Mouse (Mus musculus) left cerebral cortex, postnatal 4 days (tissue): ENCODE measurements around the gene Adgrg1. TPM values are rescaled to one million over a fixed set of nuclear protein-coding genes. Genes with fewer than 3 reads are reported as not detected.

Experiments used
- DNase-seq: peaks from one replicate; pipeline ENCODE4 v3.0.0-alpha.2; 2022
- intact Hi-C: fragments of 180-260 bp; cut with DNase I; formaldehyde crosslinking; loops from one replicate; pipeline ENCODE4 v1.15.1; 2025
- total RNA-seq, 2 experiments: library from RNA; stranded (reverse); gene quantifications; 2 replicates each; pipeline ENCODE4 v1.2.3; 2021

Gene Adgrg1
- total RNA-seq, 2 experiments from 2014 or later, result 125 to 153 TPM

DNA sequence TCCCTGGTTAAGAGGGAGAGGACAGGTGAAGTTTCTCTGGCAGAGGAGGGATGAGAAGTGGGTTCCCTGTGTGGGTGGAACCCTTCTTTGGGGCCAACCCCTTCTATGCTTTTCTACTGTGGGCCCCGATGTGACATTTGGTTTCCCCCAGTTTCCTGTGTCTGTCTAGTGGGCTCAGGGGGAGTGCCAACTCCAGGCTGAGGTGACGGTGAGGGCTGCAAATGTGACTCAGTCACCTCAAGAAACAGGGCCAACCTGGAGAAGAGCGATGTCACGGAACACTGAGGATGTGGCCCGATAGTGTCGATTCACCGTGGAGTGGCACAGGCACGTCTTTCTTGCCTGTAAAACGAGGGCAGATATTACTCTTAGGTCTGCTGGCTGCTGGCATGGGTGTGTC lies 1.3 kb upstream of the Adgrg1 start:
- no peak for DNase-seq
- intact Hi-C loops, result no loop called here

DNA sequence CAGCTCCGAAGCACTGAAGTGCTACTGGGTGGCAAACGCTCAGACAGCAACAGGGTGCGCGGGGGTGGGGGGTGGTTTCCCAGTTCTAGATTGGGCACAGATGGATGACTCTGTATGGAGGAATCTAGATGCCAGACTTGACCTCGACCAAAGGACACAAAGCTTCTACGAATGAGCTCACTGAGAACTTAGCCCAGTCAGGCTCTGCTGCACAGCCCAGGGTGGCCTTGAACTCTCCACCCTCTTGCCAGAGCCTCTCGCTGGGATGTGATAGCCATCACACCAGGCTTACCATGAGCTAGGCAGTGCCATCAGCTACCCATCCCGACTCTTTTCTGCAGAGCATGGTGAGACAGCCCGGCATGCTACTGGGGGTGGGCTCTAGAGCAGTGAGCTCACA lies 765 bp upstream of the Adgrg1 start:
- intact Hi-C loops, result no loop called here

DNA sequence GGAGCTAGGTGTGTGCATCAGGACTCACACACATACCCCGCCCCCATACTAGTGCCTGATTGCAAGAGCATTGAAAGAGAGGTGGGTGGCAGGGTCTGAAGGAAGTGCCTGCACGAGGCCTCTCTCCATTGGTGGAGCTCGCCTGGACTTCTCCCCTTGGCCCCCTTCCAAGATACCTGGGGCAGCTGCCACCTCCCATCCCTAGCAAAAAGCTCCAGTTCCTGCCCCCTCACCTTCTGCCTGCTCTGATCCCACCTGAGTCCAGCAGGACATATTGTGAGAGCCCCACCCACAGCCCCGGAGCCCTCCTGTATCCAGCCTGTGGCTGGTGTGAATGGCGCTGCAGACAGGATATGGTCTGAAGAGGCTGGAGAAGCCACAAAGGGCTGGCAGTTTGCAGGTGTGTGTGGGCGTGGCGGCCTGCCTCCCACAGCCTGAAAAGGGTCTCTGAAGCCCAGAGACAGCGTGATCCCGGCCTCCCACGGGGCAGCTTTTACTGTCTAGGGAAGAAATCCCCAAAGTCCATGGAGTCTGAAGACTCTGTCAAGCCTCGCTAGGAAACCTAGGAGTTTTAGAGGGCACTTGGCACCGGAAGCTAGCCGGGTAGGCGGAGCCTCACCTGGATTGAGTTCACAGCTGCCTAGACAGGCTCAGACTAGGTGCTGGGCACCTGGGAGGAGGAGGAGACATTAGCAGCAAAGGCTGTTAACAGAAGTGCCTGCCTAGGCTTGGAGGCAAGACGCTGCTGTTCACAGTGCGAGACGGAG lies 2.3 kb downstream of the Adgrg1 start:
- no peak for DNase-seq
- intact Hi-C loops, result no loop called here

More for the DNA sequence above, 765 bp upstream of the Adgrg1 start:
- no peak for DNase-seq

DNA sequence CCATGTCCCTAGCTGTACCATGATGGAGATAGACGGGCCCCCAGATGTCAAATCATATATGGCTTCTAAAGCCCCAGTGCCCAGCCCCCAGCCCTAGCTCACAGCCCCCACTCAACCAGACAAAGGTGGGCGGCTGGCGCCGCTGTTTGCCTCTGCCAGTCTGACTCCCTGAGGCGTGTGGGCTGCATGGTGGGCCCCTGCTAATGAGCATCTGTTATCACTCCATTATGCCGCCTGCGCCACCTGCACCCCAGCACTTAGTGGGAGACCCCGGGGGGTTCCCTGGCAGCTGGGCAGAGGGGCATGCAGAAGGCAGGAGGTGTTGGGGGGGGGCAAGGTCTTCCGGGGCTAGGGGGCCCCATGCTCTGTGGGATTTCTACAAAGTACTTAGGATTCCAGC lies 3.6 kb downstream of the Adgrg1 start:
- DNase-seq, result peak; percentile 66
- intact Hi-C loops, result no loop called here

DNA sequence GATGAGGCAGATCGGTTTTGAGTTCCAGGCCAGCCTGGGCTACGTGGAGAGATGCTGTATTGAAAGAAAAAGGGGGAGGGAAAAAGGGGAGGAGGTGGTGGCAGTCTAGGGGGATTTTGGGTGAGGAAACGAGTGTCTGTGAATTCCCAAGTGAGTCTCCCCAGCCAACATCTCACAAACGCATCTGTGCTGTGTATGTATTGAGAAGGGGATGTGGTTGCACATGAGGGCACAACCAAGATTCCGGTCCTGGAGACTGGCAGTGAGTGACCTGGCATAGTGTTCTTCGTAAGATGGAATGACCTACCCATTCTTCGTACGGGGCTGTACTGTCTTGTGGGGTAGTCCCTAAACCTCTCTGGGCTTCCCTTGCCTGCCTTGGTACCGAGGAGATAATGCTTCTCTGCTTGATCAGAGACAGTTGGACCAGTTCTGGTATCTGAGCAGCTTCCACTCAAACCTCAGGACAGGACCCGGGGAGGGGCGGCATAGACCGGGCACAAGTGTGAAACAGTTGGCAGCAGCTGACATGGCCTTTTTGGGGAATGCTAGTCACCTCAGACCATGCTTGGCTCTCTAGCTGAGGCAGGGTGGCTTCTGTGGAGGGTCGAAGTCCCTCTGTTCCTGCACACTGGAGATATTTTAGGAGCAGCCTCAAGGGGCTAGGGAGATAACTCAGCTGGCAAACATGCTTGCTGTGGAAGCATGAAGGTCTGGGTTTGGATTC lies 4.2 kb downstream of the Adgrg1 start:
- DNase-seq, result no peak
- intact Hi-C loops, result no loop called here

DNA sequence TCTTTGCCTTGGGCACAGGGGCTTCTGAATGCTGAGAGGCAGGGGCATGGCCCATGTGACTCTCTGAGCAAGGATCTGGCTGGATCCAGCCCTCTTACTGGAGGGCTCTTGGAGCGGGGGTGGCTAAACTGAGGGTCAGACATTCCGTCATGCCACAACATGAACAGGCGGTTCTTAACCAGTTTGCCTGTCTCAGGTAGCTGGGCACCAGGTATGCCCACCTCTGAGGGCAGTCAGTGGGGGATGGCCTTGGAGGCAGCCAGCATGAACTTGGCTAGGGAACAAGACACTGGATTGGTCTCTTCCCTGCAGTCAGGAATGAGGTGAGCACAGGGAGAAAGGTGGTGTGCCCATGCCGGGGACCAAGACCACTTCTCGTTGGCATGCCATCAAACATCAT lies 5.6 kb downstream of the Adgrg1 start:
- intact Hi-C loops, result no loop called here
- DNase-seq, result no peak

DNA sequence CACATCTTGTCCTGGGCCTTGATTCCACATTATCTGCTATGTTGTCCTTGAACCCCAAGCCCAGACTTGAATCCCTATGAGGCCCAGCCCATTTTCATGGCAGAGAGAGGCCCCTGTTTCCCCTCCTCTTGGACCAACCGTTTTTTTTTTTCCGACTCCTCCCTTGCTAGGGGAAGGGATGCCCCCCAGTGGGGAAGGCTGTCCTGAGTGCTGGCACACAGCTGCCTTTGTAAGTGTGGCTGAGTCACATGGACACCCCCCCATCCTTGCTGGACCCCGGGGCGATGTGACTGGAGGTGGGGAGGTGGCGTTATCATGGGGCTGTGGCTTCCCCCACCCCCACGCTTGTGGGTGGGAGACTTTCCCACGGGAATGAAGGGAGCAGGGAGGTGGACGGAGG lies 6.4 kb downstream of the Adgrg1 start:
- DNase-seq, result peak; percentile 45
- intact Hi-C loops, result no loop called here

DNA sequence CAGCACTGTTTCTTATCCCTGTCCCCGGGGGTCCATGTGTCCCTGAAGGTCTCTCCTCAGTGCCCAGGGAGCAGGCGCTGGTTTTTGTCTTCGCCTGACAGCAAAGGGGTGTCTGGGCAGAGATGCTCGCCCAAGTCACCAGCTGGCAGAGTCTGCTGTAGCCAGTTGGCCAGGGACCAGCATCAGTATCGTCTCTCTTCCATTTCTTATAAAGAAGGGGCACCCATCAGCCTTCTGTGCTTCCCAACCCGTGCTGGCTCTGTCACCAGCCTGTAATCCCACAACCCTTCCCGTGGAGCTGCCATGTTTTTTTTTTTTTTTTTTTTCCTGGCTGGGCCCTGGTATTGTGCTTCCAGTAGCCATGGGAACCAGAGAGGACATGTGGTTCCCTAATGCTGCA lies 7.3 kb downstream of the Adgrg1 start:
- DNase-seq, result peak; percentile 89
- intact Hi-C loops, result no loop called here

DNA sequence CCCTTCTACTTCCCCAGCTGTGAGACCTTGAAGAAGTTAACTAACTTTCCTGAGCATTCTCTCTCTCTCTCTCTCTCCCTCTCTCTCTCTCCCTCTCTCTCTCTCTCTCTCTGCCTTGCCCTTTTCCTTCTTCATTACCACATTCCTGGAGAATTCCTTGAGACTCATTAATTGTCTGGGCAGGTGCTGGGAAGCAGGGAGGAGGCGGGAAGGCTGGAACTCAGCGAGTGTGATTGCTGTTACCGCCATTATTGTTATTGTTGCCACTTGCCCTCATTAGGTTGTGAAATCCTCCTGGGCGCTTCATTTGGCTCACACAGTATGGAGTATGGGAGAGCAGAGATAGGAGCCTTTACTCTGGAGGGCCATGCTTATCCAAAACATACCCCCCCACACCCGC lies 8.6 kb downstream of the Adgrg1 start:
- intact Hi-C loops, result no loop called here
- DNase-seq, result no peak

DNA sequence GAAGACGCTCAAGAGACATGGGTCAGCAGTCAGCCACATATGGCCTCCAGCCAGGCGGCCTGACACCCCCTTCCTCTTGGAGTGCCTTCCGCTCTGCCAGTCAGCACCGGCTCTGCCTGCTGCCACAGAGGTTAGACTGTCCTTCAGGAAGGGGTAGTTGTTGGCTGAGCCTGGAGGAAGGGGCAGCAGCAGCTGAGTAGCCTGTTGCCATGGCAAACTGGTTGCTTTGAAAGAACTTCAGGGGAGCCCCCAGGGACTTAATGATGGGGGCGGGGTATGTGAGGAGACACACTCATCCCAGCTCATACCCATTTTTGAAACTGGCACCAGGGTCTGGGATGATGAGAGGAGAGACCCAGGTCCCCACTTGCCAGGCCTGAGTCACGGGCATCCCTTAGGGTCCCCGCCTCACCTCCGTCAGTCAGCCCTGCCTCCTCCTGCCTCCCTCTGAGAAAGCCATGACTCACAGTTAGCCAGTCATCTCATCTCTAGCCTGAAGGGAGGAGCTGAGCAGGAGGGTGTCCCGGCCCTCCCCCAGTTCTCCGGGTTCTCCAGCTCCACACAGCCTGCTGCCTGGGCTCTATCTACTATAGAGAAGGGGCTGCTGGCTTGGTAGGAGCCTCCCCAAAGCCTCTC lies 9.4 kb downstream of the Adgrg1 start:
- peak; percentile 84 for DNase-seq
- intact Hi-C loops, result no loop called here

DNA sequence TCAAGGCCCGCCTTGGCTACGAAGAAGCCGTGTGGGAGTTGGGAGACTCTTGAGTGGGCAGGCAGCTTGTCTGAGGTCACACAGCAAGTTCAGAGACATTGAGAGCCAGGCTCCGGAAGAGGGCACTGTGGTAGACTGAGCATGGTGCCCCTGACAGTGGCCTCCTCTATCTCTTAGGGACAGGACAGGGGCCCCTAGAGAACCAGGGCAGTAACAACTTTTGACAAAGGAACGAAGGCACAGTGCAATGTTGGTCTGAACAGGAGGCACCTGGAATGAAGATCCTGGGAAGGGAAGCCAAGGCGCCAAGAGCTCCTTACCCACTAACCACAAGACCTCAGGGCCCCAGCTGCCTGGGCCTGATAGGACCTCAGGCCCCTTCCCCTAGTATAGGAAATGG lies 10.5 kb downstream of the Adgrg1 start:
- intact Hi-C loops, result no loop called here
- no peak for DNase-seq

DNA sequence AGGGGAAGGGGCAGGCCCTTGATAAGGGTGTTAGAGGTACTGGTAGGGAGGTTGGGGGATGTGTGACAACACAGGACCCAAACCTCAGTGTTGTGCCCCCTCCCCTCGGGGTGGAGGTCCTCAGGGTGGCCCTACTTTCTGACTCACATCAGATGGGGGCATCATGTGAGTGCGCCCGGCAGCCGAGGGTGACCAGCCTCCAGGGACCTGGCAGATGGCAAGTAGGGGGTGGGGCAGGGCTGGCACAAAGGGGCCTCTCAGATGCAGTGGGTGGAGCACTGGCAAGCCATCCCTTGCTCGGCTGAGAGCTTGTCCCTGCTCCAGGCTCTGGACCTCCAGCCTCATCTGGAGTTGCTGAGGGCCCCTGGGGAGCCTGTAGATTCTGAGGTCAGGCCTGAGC lies 12.1 kb downstream of the Adgrg1 start:
- DNase-seq, result peak; percentile 91
- intact Hi-C loops, result no loop called here

DNA sequence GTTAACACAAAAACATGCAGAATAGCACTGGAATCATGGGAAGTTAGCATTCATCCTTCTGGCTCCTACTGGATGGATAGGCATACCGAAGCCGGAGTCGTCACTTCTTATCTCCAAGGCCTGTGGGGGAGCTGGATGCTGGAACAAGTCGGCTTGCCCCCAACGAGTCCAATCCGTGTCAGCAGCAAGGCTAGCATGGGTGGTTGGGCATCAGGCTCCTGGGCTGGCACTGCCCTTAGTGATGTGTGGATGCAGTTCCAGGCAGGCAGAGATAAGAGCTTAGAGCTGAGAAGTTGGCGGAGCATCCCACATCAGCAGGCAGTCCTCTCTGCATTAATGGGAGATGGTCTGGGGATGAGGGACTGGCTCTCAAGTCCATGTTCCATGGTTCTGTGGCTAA lies 13.0 kb downstream of the Adgrg1 start:
- DNase-seq, result no peak
- intact Hi-C loops, result no loop called here

DNA sequence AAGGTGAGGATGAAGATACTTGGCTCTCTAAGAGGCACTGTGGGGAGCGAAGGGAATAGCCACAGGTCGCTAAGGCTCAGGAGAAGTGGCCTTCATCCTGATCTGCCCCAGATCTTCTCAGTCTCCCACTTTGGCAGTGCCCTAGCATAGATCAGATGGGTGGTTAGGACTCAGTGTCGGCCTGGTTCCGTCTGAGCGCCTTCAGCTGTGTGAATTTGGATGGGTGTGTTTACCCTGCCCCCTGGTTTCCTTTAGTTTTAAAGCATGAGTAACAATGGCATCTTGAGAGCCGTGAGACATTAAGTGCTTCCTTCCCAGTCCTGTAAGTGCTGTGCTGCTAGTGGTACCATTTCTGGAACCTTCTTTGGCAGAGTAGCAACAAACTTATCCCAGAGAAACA lies 14.1 kb downstream of the Adgrg1 start:
- intact Hi-C loops, result no loop called here
- no peak for DNase-seq

DNA sequence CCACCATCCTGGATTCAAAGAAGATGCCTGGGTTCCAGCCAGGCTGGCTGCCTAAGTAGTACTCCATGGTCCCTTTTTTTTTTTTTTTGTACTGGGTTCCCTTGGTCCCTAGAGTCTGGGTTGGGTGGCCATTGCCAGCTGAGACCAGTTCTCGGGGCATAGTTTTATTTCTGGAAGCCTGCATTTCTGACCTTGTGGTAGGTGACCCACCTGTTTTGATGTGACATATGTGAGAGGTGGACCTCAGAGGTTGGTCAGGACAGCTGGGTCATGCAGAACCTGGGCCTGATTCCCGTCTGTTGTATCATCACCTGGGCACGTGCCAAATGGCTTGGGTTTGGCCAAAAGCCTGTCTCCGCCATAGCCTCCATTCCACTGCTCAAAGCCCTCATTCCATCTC lies 15.2 kb downstream of the Adgrg1 start:
- peak; percentile 76 for DNase-seq
- intact Hi-C loops, result no loop called here

DNA sequence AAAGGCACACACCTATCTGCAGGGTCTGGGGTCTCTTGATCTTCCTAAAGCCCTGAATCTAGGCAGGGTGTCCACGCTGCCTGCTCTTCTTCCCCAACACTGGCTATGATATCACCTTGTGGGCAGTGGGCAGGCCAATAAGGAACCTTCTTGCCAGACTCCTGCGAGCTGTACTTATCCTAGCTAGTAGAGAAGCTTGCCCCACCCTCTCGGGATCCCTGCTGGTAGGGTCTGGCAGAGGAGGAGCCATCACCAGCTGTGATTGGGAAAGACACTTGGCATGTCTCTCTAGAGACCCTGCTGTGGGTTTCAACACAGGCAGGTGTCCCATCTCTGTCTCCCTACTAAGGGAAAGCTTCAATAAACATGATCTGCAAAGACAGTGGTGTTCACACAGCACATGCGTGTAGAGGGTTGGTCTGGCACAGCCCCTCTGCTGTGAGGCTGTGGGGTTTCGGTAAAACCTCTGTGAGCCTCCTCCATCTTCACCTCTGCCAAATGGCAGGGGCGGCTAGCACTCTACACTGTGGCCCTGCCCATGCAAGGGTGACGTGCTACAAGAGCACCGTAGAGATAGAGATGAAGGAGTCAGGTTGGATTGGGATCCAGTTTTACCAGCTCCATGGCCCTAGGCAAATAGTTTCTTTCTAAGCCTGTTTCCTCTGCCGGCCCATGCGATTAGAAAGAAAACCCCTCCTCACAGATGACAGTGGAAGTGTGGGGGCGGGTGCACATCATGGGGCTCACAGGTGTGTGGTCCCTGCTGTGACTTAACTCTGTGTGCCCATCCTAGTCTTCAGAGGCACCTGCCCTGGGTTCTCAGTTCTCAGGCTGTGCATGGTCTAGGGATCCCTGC lies 16.3 kb downstream of the Adgrg1 start:
- peak; percentile 56 for DNase-seq
- intact Hi-C loops, result no loop called here

DNA sequence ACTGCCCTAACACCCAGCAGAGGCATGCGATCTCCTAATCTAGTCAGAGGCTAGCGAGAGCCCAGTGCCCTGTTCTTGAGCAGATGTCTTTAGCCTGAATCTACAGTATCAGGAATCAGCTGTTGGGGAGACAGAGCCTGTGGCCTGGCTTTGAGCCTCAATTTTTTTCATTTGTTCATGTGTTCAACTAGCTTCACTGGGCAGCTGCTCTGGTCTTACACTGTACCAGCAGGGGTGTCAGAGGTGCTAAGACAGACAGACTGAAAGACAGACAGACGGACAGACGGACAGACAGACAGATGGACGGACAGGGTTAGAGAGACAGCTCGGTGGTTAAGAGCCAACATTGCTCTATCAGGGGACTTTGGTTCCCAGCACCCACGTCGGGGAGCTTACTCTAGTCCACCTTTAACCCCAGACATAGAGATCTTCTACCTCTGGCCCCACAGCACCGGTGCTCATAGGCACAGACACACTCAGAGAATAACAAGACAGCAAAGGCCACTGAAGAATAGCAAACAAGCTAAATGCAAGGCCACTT lies 17.0 kb downstream of the Adgrg1 start:
- no peak for DNase-seq
- intact Hi-C loops, result no loop called here

DNA sequence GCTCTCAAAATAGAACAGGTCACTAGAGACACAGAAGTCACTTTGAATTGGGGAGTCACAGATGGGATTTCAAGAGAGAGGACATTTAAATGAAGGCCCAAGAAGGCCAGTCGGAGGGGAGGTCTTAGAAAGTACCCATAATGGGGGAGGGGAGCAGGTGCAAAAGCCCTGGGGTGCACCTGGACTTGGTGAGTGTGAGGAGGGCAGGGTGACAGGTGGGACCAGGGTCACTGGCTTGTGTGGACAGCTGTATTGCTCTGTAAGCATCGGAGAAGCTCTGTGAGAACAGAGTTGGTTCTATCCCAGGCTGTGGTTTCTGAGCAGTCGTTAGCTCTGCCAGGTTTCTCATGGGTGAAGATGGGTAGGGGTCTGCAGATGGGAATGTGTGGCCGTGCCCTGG lies 17.5 kb downstream of the Adgrg1 start:
- intact Hi-C loops, result no loop called here
- no peak for DNase-seq

DNA sequence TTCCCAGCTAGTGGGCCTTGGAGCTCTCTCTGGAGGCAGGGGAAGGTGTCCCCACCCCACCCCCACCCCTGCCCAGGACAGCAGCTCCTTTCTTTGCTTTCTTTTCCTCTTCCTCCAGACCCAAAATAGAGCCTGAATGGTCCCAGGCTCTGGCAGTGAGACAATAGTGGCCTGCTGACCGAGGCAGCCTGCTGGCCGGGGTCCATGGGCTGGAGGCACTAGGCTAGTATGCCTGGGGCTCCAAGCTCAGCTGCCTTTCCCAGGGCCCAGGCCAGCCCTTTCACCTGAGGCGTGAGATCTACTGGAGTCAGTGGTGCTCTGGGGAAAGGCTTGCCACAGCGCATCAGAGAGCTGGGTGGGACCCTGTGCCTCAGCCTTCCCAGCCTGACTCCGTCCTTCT lies 18.0 kb downstream of the Adgrg1 start:
- intact Hi-C loops, result no loop called here
- peak; percentile 87 for DNase-seq

DNA sequence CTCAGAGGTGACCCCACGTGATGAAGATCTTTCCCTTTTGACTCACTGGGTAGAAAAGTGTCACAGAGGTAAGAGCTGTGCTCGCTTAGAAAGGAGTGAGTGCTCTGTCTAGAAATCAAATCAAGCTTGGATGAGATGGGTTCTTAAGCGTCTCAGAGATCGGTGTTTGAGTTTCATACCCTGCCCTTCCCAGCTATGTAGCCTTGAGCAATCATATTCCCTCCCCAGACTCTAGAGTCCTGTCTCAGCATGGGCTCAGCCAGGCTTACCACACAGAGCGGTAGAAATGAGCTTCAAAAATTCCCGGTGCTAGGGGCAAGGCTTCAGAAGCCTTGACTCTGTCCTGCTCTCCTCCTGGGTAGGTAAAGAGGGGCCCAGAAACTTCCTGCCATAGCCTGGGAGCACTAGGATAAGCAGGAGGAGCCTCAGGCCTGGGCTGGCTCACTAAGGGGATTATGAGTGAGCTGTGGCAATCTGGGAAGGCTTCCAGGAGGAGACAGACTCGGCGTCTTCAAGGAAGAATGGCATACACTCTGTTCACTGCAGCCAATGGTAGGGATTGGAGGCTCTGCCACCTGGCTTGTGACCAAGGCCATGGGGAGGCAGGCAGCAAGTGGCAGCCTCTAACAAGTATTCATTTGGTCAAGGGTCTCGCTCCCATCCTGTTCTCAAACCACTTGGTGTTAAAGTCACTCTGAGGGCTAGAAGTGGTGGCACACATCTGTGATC lies 18.6 kb downstream of the Adgrg1 start:
- intact Hi-C loops, result no loop called here
- DNase-seq, result peak; percentile 80
